Mouse (Mus musculus): ENCODE data around the gene Abl2.

GRCm38 (mm10) chr1:156676596-156676995, 118.0 kb downstream of the Abl2 start:
- TF ChIP-seq CTCF (IDR thresholded peaks at IDR 0.05; ENCODE audit: control insufficient read depth, insufficient read depth, insufficient replicate concordance, low read depth, low read length): no peak
- no peak for TF ChIP-seq POLR2A (IDR thresholded peaks at IDR 0.05; ENCODE audit: control insufficient read depth, low read depth, low read length)
